Mouse (Mus musculus) myocyte (in vitro differentiated cells): ENCODE measurements around the gene Fam207a. TPM values are rescaled to one million over a fixed set of nuclear protein-coding genes. Genes with fewer than 3 reads are reported as not detected.

Experiments
- H3K27me3 ChIP-seq: one replicate; pipeline ENCODE4 v1.6.1; 2011; ENCODE audit not compliant: control insufficient read depth, insufficient read depth, insufficient read length
- H3K36me3 ChIP-seq: one replicate; pipeline ENCODE4 v1.6.1; 2011; ENCODE audit not compliant: control insufficient read depth, insufficient read depth
- H3K4me2 ChIP-seq: one replicate; pipeline ENCODE4 v1.6.1; 2011; ENCODE audit warnings: low read depth, control low read depth
- H3K4me3 ChIP-seq: one replicate; pipeline ENCODE4 v1.5.1; 2011; ENCODE audit warnings: mild to moderate bottlenecking, control low read depth, moderate library complexity
- H3K79me2 ChIP-seq: one replicate; pipeline ENCODE4 v1.6.1; 2011; ENCODE audit not compliant: control insufficient read depth, insufficient read depth
- H3ac ChIP-seq: one replicate; pipeline ENCODE4 v1.6.1; 2011; ENCODE audit not compliant: control insufficient read depth, insufficient read length
- CEBPB ChIP-seq: IDR thresholded peaks from 2 replicates; pipeline ENCODE4 v1.6.1; 2011; ENCODE audit warnings: mild to moderate bottlenecking, moderate library complexity; ENCODE audit not compliant: poor library complexity, insufficient read depth, severe bottlenecking
- E2F4 ChIP-seq: IDR thresholded peaks from one replicate; pipeline ENCODE4 v1.6.1; 2011; ENCODE audit warnings: mild to moderate bottlenecking, control low read depth, moderate library complexity; ENCODE audit not compliant: insufficient read depth
- MAX ChIP-seq: IDR thresholded peaks from one replicate; pipeline ENCODE4 v1.6.1; 2011; ENCODE audit warnings: low read depth, mild to moderate bottlenecking, control low read depth
- MYOD1 ChIP-seq, 3 experiments: IDR thresholded peaks; one replicate each; pipeline ENCODE4 v1.6.1; 2011; ENCODE audit warnings: control low read depth in 2 of 3, low read depth in 2 of 3, mild to moderate bottlenecking in 2 of 3, moderate library complexity in 1 of 3; ENCODE audit not compliant: insufficient read length in 2 of 3, control insufficient read depth in 1 of 3
- MYOG ChIP-seq, 3 experiments: IDR thresholded peaks; one replicate each; pipeline ENCODE4 v1.6.1; 2011; ENCODE audit warnings: control low read depth in 2 of 3, low read depth in 2 of 3, mild to moderate bottlenecking in 2 of 3; ENCODE audit not compliant: insufficient read length in 2 of 3, control insufficient read depth in 1 of 3, insufficient read depth in 1 of 3
- POLR2A ChIP-seq: IDR thresholded peaks from one replicate; pipeline ENCODE4 v1.6.1; 2011; ENCODE audit warnings: low read depth, mild to moderate bottlenecking, control low read depth, moderate library complexity; ENCODE audit not compliant: insufficient read length
- POLR2AphosphoS2 ChIP-seq: IDR thresholded peaks from one replicate; pipeline ENCODE4 v1.6.1; 2011; ENCODE audit warnings: low read depth, control low read depth; ENCODE audit not compliant: insufficient read length
- REST ChIP-seq: IDR thresholded peaks from one replicate; pipeline ENCODE4 v1.6.1; 2011; ENCODE audit warnings: mild to moderate bottlenecking, control low read depth, moderate library complexity; ENCODE audit not compliant: insufficient read depth, insufficient read length
- SRF ChIP-seq: IDR thresholded peaks from one replicate; pipeline ENCODE4 v1.6.1; 2011; ENCODE audit warnings: low read depth; ENCODE audit not compliant: control insufficient read depth, insufficient read length
- TCF12 ChIP-seq: IDR thresholded peaks from one replicate; pipeline ENCODE4 v1.6.1; 2011; ENCODE audit warnings: mild to moderate bottlenecking, control low read depth; ENCODE audit not compliant: poor library complexity, insufficient read depth, severe bottlenecking
- TCF3 ChIP-seq: IDR thresholded peaks from one replicate; pipeline ENCODE4 v1.6.1; 2011; ENCODE audit warnings: low read depth, control low read depth; ENCODE audit not compliant: insufficient read length
- USF1 ChIP-seq: IDR thresholded peaks from one replicate; pipeline ENCODE4 v1.6.1; 2011; ENCODE audit warnings: low read depth, mild to moderate bottlenecking, control low read depth, moderate library complexity
- polyA plus RNA-seq: library from polyadenylated mRNA; unstranded; fragments of >200 nt; fragmentation: generic; extraction: Trizol; gene quantifications from one replicate; pipeline ENCODE4 v1.2.1, GENCODE M21; 2012; ENCODE audit warnings: missing spikeins

Gene Fam207a
- polyA plus RNA-seq, 1 experiment = 34.4 TPM

DNA sequence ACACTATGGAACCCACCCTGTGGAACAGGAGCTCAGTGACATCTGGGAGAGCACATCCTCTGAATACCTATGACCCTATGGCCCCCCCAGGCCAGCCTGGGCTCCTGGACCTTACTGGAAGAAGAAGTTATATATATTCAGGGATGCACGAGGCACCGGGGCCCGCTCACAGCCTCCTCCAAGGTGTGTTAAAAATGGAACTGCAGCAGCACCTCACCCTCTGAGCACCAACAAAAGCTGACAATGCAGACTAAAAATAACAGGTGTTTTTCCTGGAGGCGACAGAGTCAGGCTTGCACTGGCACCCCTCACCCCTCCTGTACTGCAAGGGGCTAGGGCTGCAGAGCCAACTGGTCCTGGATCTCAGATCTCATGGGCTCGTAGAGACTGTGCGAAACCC is 48.2 kb downstream of the Fam207a start:
- TF ChIP-seq POLR2A = no peak
- TF ChIP-seq POLR2AphosphoS2 = no peak
- no peak for TF ChIP-seq MAX
- TF ChIP-seq MYOD1 (IDR thresholded peaks at IDR 0.05; ENCODE audit: control insufficient read depth in 1 of 3, insufficient read length in 2 of 3, low read depth in 2 of 3) = no peak
- TF ChIP-seq E2F4 = no peak
- no peak for TF ChIP-seq SRF
- no peak for TF ChIP-seq MYOG (IDR thresholded peaks at IDR 0.05; ENCODE audit: control insufficient read depth in 1 of 3, insufficient read depth in 1 of 3, insufficient read length in 2 of 3, low read depth in 2 of 3)
- no peak for TF ChIP-seq REST
- TF ChIP-seq CEBPB = no peak
- TF ChIP-seq USF1 = no peak
- TF ChIP-seq TCF12 = no peak
- no peak for TF ChIP-seq TCF3
- Histone ChIP-seq H3K4me2 (no peak overlapping the region), H3ac (no peak overlapping the region), H3K4me3 (no peak overlapping the region), H3K27me3 (no peaks in the 10 kb centered on the region), H3K79me2 (no peaks in the 10 kb centered on the region), H3K36me3 (no peaks in the 10 kb centered on the region)

DNA sequence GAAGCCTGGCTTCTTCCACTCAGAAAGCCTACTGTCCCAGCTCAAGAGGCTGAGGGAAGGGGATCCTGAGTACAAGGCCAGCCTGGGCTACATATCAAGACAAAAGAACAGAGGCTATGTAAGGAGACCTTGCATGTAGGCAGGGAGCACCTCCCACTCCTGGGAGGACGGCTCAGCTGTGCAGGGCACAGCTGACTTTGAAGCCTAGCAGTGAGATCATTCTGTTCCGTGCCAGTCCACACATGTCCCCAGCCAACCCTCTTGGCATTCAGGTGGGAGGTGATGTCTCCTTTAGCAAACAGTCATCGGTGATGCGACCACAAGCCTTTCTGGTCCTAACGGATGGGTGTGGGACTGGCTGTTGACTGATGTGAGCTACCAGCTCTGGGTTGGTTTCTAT is 49.7 kb downstream of the Fam207a start:
- peaks cover 6% of the 10 kb centered on the region for H3K27me3 ChIP-seq
- peak; percentile 70 for TF ChIP-seq TCF3
- no peak for TF ChIP-seq POLR2A
- TF ChIP-seq MYOD1 (IDR thresholded peaks at IDR 0.05; ENCODE audit: control insufficient read depth in 1 of 3, insufficient read length in 2 of 3, low read depth in 2 of 3) = peak; percentile 27 to 96 (median 77)
- peak; percentile 73 to 94 (median 77) for TF ChIP-seq MYOG (IDR thresholded peaks at IDR 0.05; ENCODE audit: control insufficient read depth in 1 of 3, insufficient read depth in 1 of 3, insufficient read length in 2 of 3, low read depth in 2 of 3)
- TF ChIP-seq TCF12 = peak; percentile 35
- no peak for TF ChIP-seq MAX
- H3K4me3 ChIP-seq = no peak overlapping the region
- H3K79me2 ChIP-seq = no peaks in the 10 kb centered on the region
- H3K4me2 ChIP-seq = peak overlapping the region; percentile 13
- H3K36me3 ChIP-seq = no peaks in the 10 kb centered on the region
- H3ac ChIP-seq = no peak overlapping the region

GRCm38 (mm10) chr10:77464181-77464936 is 51.2 kb downstream of the Fam207a start:
- no peaks in the 10 kb centered on the region for H3K36me3 ChIP-seq
- H3K27me3 ChIP-seq = peaks cover 6% of the 10 kb centered on the region
- H3K4me3 ChIP-seq = no peak overlapping the region
- H3K4me2 ChIP-seq = no peak overlapping the region
- TF ChIP-seq CEBPB (no peak), REST (no peak), MAX (no peak), POLR2AphosphoS2 (no peak), MYOG (IDR thresholded peaks at IDR 0.05; ENCODE audit: control insufficient read depth in 1 of 3, insufficient read depth in 1 of 3, insufficient read length in 2 of 3, low read depth in 2 of 3) (no peak), POLR2A (no peak), SRF (no peak), E2F4 (no peak), TCF12 (no peak), USF1 (no peak), TCF3 (no peak), MYOD1 (IDR thresholded peaks at IDR 0.05; ENCODE audit: control insufficient read depth in 1 of 3, insufficient read length in 2 of 3, low read depth in 2 of 3) (no peak)
- no peaks in the 10 kb centered on the region for H3K79me2 ChIP-seq
- H3ac ChIP-seq = no peak overlapping the region

DNA sequence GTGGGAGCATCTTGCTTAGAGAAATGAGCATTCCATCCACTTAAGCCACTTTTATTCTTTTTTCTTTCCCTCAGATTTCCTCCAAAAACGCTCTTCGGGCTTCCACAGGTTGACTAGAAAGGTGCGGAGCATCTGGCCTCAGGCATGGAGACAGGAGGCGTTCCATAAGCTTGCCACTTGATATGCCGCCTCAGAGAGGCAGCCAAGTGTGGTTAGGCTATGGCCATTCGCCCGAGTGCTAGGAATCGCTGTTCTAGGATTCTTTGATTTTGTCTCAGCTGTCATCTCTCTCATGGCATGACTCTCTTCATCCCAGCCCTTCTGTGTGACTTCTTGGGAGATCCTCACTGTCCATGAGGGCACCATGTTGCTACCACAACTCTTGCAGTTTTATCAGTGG is 54.4 kb downstream of the Fam207a start:
- no peaks in the 10 kb centered on the region for H3K79me2 ChIP-seq
- H3ac ChIP-seq = no peak overlapping the region
- TF ChIP-seq CEBPB = no peak
- no peak for TF ChIP-seq MYOD1 (IDR thresholded peaks at IDR 0.05; ENCODE audit: control insufficient read depth in 1 of 3, insufficient read length in 2 of 3, low read depth in 2 of 3)
- no peak for TF ChIP-seq POLR2AphosphoS2
- TF ChIP-seq POLR2A = no peak
- TF ChIP-seq SRF = no peak
- no peak for TF ChIP-seq TCF12
- no peak for TF ChIP-seq REST
- no peak for TF ChIP-seq TCF3
- TF ChIP-seq MAX = no peak
- no peak for TF ChIP-seq USF1
- TF ChIP-seq MYOG (IDR thresholded peaks at IDR 0.05; ENCODE audit: control insufficient read depth in 1 of 3, insufficient read depth in 1 of 3, insufficient read length in 2 of 3, low read depth in 2 of 3) = no peak
- no peak for TF ChIP-seq E2F4
- no peak overlapping the region for H3K4me3 ChIP-seq
- no peak overlapping the region for H3K4me2 ChIP-seq
- no peaks in the 10 kb centered on the region for H3K36me3 ChIP-seq
- peaks cover 11% of the 10 kb centered on the region for H3K27me3 ChIP-seq

- Histone ChIP-seq H3K27me3 (peaks cover 11% of the 10 kb centered on the region), H3K36me3 (no peaks in the 10 kb centered on the region), H3K4me2 (no peak overlapping the region), H3K79me2 (no peaks in the 10 kb centered on the region), H3K4me3 (no peak overlapping the region), H3ac (no peak overlapping the region)
- TF ChIP-seq TCF12 = no peak
- TF ChIP-seq MYOG (IDR thresholded peaks at IDR 0.05; ENCODE audit: control insufficient read depth in 1 of 3, insufficient read depth in 1 of 3, insufficient read length in 2 of 3, low read depth in 2 of 3) = no peak
- TF ChIP-seq TCF3 = no peak
Measured at GRCm38 (mm10) chr10:77457701-77458100, 57.9 kb downstream of the Fam207a start.
